16 mouse cellular contexts compared by ENCODE assay signal in the genomic region with DNA sequence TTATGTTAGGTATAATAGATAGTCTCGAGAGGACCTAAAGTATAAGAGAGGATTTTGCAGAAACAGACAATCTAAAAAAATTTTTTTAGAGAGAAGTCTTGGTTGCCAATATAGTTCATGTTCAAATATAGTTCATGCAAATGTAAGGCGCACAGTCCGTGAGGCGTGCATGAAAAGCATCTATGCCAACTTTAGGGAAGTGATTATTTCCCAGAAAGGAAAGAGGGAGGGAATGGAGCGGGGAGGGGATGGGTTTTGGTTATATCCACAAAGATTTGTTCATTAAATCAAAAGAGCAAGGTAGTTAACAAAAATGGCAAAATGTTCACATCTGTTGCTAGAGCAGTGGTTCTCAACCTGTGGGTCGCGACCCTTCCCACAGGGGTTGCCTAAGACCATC.
"Had no signal": no experiment of that assay in that cellular context is flagged by ENCODE, and none has a peak within 500 bp of the region (broad histone marks: within the 10 kb centered on the region; RNA-seq: fewer than 3 reads in every experiment).

No protein-coding gene starts in this region.

- ATAC-seq: liver, postnatal 0 days; lung, postnatal 0 days; midbrain, embryonic 13.5 days; midbrain, embryonic 15.5 days had no signal

- H3K4me3 ChIP-seq: lung, embryonic 15.5 days; megakaryocyte, embryonic 14.5 days; midbrain, embryonic 13.5 days; midbrain, embryonic 15.5 days; neural tube, embryonic 12.5 days; stomach, embryonic 15.5 days had no signal

- H3K27ac ChIP-seq: lung, embryonic 15.5 days; macrophage; midbrain, embryonic 13.5 days; midbrain, embryonic 15.5 days; neural tube, embryonic 12.5 days; stomach, embryonic 15.5 days; stomach, postnatal 0 days had no signal

- H3K36me3 ChIP-seq: lung, embryonic 15.5 days; midbrain, embryonic 13.5 days; midbrain, embryonic 15.5 days; neural tube, embryonic 12.5 days; stomach, embryonic 15.5 days had no signal

- H3K9ac ChIP-seq: liver, postnatal 0 days; lung, embryonic 15.5 days; midbrain, embryonic 13.5 days; midbrain, embryonic 15.5 days; neural tube, embryonic 12.5 days; stomach, embryonic 15.5 days had no signal

- DNase-seq: liver, postnatal 0 days; lung, adult 2 months; lung, postnatal 14 days; lung, postnatal 36 days; thymus, adult 2 months; thymus, postnatal 25 days; thymus, postnatal 4 days had no signal

- H3K9me3 ChIP-seq: lung, embryonic 15.5 days; midbrain, embryonic 13.5 days; midbrain, embryonic 15.5 days; neural tube, embryonic 12.5 days; stomach, embryonic 15.5 days had no signal

- H3K4me1 ChIP-seq: lung, embryonic 15.5 days; midbrain, embryonic 13.5 days; midbrain, embryonic 15.5 days; neural tube, embryonic 12.5 days; stomach, embryonic 15.5 days had no signal
